Mouse (Mus musculus): ENCODE measurements at regions not wholly inside any gene's neighbourhood (a gene's known extent, or its start where the extent isn't known, plus 50 kb on each side); places are given as distances from the start of the nearest gene placed in this dataset.

DNA sequence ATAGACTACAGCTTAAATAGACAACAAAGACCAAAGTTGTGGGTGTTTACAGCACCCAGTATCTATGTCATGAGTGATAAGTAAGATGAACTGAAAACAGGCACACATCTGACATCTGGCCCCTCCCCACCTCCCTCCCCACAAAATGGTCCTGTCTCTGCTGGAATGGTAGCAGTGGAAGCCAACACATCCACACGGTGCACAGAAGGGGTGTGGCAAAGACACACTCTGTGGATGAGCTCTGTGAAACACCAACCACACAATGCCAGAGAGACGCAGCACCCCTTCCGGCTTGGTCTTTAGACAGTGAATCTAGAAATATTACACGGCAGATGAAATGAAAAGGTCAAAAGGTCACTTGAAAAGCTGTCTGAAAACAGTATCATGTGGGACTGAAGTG lies 85.6 kb downstream of the Fgf18 start:
- DNase-seq (ENCODE audit: low spot score in 2 of 2): no peak

DNA sequence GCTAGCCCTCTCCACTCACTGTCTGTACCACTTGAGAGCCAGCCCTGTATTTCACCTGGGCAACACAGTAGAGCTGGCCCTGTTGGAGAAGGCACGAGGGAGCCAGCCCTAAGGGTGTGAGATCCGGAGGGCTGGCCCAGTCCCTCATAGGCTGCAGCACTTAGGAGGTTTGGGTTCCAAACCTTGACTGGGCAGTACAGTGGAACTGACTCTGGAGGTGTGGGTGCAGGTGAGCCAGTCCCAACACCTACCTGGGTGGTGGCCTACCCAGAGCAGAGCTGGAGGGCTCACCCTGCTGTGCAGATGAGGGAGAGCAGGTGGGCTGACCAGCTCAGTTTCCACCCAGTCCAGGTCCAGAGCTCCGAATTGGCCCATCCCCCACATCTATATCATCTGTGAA lies 86.8 kb downstream of the Fgf18 start:
- DNase-seq (ENCODE audit: low spot score in 2 of 2): no peak

DNA sequence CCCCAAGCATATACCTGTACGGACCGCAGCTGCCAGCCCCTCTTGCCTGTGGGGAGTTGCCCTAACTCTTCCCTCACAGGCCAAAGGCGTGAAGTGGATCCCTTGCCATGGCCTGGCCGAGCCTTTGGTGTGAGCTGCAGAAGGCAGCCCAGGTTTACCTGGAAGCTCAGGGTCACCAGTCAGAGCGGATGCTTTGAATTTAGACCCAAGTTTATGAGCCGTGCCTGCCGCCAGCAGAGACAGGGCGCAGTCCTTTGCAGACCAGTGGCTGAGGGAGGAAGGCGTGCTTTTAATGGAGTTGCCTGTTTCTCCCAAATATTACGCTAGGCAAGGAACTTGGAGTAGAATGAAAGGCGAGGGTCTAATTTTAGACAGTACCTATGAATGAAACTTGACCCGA lies 97.0 kb downstream of the Fgf18 start:
- DNase-seq (ENCODE audit: low spot score in 2 of 2): no peak

DNA sequence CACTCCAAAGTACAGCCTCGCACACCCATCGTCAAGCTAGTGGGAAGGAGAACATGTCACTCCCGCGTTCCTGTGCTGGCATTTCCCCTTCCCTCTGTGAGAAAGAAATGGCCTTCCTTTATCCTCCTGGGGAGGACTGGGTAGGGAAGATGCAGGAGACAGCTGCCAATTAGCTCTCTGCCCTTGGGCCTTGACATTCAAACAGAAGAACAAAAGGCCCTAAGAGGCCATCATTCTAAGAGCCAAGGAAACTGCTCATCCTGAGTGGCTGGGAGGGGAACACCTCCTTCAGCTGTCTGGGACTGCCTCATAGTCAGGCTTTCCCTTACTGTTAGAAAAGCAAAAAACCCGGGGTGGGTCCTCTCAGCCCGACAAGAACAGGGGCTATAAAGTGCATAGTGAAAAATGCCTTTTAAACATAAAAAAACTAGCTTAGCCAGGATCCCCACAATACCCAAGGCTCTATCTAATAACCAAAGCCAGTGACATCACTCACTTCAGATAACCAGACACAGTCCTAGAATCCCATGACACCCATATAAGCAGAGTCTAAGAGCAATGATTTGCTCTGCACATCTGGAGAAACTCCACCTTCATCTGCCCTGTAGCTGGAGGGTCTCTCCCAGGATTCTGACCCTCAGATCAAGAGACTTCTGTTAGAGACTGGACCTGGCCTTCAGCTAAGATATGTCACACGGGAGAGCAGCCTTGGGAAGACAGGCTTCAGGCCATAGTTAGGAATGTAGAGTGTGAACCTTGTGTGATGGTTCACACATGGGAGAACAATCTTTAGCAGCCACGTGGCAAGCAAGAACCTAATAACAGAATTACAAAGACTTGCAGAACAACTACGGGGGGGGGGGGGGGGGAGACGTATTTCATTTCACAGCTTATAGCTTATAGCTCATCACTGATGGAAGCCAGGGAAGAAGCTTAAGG lies 107.1 kb downstream of the Fgf18 start:
- no peak for DNase-seq (ENCODE audit: low spot score in 2 of 2)

DNA sequence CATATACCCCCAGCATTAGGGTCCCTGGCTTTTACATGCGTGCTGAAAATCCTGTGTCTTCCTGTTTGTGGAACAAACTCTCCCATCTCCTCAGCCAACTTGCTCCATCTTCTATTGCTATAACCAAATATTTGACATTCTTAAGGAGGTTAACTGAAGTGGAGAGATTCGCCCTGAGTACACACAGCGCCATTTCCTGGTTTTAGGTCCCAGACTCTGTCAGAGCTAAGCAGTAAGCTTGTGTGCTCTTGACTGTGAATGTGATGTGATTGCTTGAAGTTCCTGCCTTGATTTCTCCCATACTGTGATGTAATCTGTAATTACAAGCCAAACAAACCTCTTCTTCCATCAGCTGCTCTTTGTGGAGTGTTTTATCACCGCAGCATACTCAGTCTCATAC lies 110.8 kb downstream of the Fgf18 start:
- DNase-seq (ENCODE audit: low spot score in 2 of 2): no peak

DNA sequence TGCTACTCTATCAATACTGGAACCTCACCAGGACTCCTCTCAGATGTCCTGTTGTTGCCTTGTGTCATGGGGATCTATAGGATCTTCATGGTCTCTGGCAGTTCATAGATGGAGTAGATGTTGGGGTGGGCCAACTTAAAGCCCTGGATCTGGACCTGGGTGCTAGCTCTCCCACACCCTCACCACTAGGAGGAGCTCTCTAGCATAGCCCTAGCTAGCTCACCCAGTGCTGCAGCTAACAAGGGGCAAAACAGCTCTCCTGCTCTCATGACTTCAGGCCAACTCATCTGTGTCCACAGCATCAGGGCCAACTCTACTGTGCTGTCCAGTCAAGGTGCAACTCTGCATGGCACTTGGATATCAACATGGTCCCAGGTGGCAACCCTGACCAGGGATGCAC lies 118.3 kb downstream of the Fgf18 start:
- peak; percentile 5 to 47 for DNase-seq (ENCODE audit: low spot score in 2 of 2)

DNA sequence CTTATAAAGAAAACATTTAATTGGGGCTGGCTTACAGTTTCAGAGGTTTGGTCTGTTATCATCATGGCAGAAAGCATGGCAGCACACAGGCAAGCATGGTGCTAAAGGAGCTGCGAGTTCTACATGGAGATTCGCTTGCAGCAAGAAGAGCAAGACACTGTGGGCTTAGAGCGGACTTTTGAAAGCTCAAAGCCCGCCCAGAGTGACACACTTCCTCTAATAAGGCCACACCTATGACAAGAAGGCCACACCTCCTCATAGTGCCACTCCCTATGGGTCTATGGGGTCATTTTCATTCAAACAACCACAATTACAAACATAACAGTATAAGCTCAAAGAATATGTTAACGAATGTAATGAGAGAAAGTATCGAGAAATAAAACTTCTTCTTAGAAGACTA lies 120.1 kb downstream of the Fgf18 start:
- DNase-seq (ENCODE audit: low spot score in 2 of 2): no peak

DNA sequence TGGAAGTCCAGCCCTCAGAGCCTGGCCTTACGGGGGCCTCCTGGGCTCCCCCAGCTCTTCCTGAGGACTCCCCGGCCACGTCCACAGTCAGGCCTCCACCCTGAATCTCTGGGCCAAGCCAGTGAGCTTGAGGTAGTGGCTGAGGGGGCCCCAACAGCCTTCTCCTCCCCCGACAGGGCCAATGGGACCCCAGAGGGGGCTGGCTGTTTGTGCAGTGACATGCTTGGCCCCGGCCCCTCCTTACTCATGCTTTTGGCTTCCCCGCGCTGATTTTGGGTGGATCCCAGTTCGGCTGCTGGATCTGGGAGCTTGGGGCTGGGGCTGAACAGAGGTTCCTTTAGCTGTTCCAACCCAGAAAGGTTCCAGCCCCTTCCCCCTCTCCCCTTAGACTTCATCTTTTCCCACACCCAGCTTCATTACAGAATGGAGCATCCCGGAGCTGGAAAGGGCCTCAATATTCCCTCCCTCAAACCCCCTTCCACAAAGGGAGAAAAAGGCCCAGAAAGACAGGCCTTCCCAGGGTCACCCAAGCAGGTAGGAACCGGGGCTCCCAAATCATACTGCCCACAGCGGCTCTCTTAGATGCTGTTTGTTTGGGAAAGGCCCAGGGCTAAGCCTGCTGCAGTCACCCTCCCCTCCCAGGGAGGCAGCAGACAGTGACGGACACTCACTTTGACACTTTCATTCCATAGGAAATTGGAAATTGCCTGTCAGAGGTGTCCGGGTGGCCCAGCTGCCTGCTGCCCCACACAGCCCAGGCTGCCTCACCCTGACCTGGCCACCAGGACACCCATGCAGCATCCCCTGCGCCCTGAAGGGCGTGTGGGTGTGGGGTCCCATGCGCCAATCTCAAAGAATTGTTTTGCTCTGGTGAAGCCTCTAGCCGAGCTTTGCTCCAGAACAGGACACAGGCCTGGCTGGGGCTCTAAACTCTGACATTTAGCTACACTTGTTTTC lies 133.7 kb downstream of the Fgf18 start:
- no peak for DNase-seq (ENCODE audit: low spot score in 2 of 2)

DNA sequence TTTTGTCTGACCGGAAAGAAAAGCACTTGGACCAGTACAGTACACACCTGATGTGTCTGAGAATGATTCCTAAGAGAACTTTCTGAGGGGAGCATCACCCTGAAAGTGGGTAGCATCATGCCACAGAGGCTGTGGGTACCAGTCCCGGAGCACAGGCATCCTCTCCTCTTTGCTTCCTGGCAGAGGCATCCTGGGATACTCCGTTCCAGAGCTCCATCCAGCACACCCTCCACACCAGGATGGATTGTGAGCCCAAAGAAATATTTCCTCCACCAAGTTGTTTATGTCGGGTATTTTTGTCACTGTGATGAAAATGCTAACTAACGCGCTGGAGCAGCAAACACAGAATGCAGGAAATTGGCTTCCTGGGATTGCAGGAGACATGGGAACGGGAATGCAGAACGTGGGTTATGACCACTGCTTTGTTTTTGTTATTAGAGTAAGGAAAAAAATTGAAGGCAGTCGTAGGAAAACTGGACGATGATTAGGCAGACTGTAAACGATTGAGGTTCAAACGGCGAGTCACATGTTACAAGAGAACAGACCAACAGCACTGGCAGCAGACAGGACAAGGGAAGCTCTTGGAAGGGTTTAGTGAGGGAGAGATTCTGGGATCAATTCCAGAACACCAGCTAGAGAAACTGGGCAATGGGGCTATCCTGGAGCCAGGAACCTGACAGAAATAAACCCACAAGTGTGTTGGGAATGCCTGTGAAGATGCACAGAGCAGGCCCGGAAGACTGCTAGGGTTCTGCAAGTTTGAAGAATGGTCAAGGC lies 134.6 kb downstream of the Fgf18 start:
- no peak for DNase-seq (ENCODE audit: low spot score in 2 of 2)

DNA sequence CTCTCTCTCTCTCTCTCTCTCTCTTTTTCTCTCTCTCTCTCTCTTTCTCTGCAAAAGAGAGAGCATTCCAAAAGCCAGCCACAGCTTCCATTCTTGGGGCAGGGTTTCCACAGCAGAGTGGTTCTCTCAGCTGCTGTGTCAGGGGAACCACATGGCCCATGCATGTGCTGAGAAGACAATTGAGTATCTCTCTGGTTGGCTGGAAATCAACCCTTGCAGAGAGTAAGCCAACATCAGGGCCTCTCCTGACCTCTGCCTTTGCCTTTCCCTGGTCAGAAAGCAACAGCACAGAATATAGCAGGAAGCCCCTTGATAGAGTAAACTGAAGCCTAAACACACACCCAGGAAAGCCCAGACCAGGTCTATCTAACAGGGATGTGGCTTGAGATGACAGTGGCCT lies 138.6 kb downstream of the Fgf18 start:
- no peak for DNase-seq (ENCODE audit: low spot score in 2 of 2)

DNA sequence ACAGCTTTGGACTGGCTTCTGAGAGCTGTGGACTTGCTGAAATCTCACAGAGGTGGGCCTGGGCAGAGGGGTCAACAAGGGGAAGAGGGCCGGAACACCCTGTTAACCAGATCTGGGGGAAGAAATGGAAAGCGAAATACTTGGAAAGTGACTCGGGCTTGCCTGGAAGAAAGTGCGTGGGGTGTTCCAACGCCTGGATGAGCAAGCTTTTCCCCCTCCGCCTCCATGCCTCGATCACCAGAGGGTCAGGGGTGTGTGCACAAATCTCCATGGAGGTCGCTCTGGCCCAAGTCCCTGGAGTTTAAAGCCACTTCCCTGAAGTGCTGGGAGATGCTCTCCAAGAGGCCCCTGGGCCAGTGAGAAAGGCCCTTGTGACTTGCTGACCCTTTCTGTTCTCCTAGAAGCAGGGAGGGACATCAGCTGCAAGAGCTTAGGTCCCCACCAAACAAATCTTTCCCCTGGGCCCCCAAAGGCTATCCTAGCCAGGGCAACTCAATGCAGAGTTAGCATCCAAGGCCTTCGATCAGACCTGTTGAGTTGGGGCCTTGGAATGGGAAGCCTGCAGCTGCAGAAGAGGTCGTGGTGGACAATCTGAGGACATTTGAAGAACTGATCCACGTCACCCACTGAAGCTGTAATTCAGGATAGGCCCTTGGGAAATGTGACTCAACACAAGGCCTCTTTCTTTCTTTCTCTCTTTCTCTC lies 139.2 kb downstream of the Fgf18 start:
- DNase-seq (ENCODE audit: low spot score in 2 of 2): no peak

DNA sequence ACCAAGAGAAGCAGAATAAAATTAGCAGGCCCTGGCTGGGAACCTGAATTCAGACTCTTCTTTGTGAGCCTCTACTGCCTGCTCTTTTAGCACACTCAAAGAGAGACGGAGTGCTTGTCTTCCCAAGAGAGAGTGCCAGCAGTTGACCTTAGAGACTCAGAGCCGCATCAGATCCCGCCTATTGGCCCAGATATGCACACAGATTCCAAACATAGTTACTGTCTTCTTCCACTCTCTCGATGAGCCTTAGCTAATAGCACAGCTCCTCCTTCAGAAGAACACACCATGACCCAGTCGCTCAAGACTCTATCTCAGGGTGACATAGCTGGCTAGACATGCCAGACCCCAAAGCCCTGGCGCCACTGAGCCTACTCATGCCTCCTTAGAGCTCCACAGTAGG lies 139.8 kb downstream of the Fgf18 start:
- DNase-seq (ENCODE audit: low spot score in 2 of 2): no peak

DNA sequence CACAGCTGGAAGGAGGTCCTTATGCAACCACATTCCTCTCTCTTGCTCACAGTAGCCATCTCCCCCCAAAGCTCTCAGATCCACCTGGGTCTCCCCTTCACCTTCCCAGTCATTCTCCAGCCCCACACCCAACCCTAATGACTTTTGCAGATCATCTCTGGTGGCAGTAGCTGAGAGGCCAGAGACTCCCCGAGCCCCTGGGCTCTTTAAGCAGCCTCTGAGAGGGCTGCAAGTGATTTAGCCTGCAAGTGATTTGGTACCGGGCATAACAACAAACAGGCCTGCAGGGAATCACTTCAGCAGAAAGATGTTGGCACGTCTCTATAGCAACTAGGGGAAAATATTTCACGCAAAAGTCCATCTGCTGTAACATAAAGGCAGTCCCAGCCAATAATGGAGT lies 142.0 kb downstream of the Fgf18 start:
- no peak for DNase-seq (ENCODE audit: low spot score in 2 of 2)

DNA sequence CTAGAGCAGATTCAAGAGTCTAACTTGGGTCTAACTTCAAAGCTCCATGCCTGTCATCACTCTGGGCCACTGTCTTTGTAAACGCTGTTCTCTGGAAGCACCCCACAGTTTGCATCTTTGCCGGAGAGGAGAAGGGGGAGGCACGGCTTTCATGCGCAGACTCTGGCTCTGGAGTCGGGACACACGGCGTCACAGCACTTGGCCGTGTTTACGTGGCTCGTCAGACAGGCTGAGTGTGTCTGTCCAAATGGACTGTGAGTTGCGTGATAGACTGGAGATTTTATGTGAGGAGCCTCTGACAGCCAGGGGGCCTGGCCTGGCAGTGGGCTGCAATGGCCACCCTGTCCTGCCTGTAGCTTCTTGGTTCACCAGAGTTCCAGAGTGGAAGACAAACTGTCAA lies 142.6 kb downstream of the Fgf18 start:
- no peak for DNase-seq (ENCODE audit: low spot score in 2 of 2)

DNA sequence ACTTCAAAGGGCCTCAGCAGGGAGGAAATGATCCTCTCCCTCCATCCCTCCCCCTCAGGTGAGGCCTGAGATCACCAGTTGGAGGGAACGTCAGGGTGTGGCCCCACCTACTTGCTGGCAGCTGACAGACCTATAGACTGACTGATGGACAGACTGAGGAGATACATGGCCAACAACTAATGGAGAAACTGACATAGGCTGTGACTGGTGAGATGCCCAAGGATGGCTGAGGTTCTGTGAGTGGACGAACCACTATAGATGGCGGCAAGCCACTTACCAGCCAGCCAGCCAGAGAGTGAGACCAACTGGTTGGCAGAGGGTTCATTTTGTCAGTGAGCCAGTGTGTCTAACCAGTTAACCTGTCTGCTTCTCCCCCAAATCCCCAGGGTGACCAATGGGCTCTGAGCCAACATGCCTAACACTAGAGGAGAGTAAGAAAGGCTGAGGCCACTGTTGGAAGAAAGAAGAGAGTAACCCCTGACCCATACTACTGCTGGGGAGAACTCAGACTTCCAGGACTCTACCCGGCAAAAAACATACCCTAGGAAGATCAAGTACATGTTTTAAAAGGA lies 147.4 kb downstream of the Fgf18 start:
- no peak for DNase-seq (ENCODE audit: low spot score in 2 of 2)

DNA sequence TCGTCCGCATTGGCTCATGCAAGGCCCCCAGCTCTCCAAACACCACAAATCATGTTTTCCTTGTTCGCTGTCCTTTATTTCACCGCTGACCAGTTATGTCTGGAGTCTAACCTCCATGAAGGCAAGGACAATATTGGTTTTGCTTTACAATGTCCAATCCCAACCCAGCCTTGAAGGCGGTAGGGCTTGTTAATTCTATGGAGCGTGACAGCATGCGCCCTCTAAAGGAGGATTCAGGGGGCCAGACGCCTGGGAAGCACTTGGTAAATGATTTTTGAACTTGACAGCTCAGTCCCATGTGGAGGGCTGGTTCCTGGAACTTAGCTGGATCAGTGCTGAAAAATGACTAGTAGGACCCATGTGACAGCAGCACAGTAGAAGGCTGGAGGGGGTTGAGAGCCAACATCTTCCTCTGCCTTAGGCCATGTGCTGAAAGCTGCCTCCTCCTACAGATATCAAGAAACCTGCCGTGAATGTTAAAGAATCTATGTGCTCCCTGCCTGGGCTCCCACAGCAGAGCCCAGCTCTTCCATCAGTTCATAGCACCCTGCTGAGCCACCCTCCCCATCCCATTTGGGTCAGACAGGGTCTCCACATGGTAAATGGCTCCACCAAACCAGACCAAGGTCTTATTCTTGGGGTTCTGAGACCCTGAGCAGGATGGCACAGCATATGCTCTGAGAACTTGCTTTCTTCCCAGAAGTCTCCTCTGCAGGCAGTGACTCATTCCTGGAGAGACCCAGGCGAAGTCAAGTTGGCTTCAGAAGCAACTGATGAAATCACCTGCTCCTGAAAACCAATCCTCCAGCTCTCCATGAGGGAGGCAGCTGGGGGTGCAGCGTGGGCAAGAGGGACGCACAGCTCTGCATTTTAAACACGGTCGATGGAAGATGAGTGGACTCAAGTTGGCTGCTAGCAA lies 148.3 kb downstream of the Fgf18 start:
- DNase-seq (ENCODE audit: low spot score in 2 of 2): no peak

DNA sequence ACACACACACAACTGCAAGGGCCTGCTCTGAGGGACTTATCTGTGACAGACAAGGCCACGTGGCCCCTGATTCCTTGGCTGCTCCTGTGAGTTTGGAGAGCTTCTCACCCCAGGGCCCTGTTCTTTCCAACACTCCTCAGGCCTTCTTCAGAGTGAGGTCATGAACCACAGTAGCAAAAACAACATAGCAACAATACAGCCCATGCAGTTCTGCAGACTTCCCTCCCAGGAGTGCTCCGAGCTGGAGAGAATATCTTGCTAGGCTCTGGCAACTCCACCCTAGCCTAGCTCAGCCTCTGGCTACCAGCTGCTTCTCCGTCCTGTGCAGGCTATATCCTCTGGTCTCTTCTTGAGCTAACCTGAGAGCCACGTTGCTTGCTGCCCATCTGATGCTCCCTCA lies 152.8 kb downstream of the Fgf18 start:
- DNase-seq (ENCODE audit: low spot score in 2 of 2): no peak

DNA sequence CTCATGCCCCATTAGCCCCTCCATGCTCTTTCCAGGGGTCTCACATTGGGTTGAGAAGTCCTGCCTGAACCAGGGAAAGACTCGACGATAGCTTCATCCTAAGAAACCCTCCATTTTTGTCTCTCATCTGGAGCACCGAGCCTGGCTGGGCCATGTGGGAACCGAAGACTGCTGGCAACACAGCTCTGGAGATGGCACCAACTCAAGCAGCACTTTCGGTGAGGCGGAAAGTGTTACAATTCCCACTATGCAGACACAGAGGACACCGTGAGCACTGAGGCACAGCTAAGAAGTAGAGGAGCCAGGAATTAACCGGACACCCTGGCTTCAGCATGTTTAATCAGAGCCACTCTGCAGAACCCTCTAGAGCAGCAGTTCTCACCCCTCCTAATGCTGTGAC lies 153.8 kb downstream of the Fgf18 start:
- DNase-seq (ENCODE audit: low spot score in 2 of 2): no peak

DNA sequence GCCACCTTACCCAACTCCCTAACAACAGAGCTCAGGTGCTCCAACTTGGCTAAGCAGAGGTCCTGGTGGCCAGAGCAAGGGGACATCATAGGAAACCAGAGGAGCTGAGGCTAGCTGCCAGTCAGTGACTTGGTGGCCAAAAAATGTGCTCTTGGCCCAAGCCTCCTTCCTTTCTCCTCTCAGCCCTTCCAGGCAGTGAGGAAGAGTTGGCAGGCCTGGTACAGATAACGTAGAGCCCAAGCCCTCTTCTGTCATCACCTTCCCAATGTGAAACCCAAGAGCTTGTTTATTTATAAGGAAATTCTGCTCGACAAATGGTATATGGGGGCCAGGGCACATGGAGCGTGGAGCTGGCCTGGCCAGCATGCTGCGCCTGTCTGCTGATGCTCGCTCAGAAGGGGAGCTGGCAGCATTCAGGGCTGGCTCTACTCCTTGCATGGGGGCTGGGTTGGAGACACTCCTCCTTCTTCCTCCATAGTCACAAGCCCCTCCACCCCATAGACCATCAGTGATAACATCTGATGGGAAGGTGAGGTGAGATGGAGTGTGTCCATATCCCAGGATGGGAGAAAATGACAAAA lies 156.1 kb downstream of the Fgf18 start:
- DNase-seq (ENCODE audit: low spot score in 2 of 2): no peak

DNA sequence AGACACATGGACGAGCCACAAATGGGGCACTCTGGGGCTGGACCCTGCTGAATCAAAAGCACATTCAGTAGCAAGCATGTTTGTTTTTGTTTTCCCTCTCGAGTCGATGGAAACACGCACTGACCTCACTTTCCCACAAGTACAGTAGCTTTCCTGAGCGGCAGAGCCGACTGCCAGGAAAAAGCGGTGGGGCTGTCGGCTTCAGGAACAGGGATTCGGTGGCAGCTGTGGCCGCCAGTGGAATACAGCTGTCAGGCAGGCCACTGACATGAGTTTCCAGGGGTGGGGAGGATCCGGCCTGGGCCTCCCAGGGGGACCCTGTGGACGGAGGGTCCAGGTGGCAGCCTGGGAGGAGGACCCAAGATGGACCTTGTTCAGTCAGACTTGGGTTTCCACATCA lies 157.0 kb downstream of the Fgf18 start:
- DNase-seq (ENCODE audit: low spot score in 2 of 2): no peak

Data from thymus, postnatal 10 days (tissue).